Mouse (Mus musculus): ENCODE results near the gene Unc50.

Unc50 gene

GRCm38 (mm10) chr1:37488531-37488930, 58.6 kb downstream of the Unc50 start:
- DNase-seq (ENCODE audit: low read depth, low spot score) = no peak

Measured in WW6 (cell line).